Mouse (Mus musculus) neural tube, embryonic 12.5 days (tissue): Measurements from ENCODE around the gene Papln. TPM values are rescaled to one million over a fixed set of nuclear protein-coding genes. Genes with fewer than 3 reads are reported as not detected.

Experiments used
- polyA plus RNA-seq: library from polyadenylated mRNA; unstranded; fragments of >200 nt; fragmentation: Nextera tagmentation; extraction: Ambion mirVana; gene quantifications from 2 replicates; pipeline ENCODE4 v1.2.1, GENCODE M21; 2016

The Papln gene
- polyA plus RNA-seq, 1 experiment from 2014 or later: 0.09 TPM

Other genes starting within 250 kb of the Papln start
- gene Dcaf4, start 243.2 kb upstream of the Papln start, polyA plus RNA-seq: 30.1 and 30.2 TPM in 2 replicates
- 31.5 and 34.7 TPM in 2 replicates for gene Zfyve1, start 166.4 kb upstream of the Papln start, polyA plus RNA-seq
- 264 and 272 TPM in 2 replicates for gene Rbm25, start 132.4 kb upstream of the Papln start, polyA plus RNA-seq
- gene Psen1, start 75.5 kb upstream of the Papln start, polyA plus RNA-seq: 69.5 and 77.0 TPM in 2 replicates
- gene Numb, start 158.3 kb downstream of the Papln start, polyA plus RNA-seq: 28.1 and 29.0 TPM in 2 replicates
- gene Riox1, start 187.0 kb downstream of the Papln start, polyA plus RNA-seq: 21.4 and 22.6 TPM in 2 replicates
- gene Heatr4, start 221.2 kb downstream of the Papln start, polyA plus RNA-seq: not detected in 2 replicates
- 14.4 and 14.5 TPM in 2 replicates for gene Acot2, start 224.2 kb downstream of the Papln start, polyA plus RNA-seq
- gene Acot1, start 245.9 kb downstream of the Papln start, polyA plus RNA-seq: 82.1 and 83.4 TPM in 2 replicates